Mouse (Mus musculus) kidney, postnatal 36 days (tissue): ENCODE data around the gene Spopl.
A peak's percentile ranks its signal among the peaks of the same experiment; 100 is the strongest.
"Not testable (repeated sequence)": the region's sequence is repeated elsewhere in the genome, so short reads cannot be mapped to it uniquely, and the experiment has no call there.

ENCODE experiments used
- DNase-seq, 2 experiments: peaks; one replicate each; pipeline ENCODE4 v3.0.0; 2021 to 2022; ENCODE audit warnings: mixed read lengths in 2 of 2

Spopl gene

DNA sequence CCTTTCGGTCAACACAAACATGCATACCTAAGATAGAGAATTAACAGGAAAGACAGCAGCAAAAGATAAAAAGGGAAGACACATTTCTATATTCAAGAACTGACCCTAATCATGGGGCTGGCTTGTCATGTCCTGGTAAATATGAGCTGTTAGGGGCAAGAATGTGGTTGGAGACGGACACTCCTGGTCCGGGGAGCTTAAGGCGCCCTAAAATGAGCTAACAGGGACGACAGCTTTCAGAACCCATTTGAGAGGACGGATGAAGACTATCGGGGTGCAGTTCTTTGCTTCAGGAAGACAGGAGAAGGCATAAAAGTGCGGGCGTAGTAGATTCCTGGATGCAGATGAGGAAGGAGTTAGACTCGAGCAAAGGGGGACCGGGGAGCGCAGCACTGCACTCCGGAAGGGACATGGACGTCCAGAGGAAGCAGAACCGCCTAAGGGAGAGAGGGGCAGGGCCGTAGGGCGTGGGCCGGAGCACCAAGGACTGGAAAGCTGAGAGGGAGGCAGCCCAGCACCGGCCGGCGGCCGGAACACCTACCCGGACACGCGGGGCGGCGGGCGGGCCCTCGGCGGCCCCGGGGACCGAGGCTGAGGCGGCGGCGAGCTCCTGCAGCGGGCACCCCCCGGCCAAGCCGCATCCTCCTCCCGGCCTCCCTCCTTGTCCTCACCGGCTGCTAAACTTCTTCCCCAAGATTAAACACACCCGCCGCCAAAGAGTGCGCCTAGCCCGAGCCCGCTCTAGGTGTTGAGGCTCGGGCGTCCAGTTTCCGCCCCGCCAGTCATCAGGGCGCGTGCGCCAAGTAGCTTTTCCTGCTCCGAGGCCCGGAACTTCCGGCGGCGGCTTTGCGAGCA, at the start of gene Spopl:
Spopl (minus strand) TSS at position 805 of the 855 bp plus-strand sequence.
- peak; percentile 90 to 93 for DNase-seq

DNA sequence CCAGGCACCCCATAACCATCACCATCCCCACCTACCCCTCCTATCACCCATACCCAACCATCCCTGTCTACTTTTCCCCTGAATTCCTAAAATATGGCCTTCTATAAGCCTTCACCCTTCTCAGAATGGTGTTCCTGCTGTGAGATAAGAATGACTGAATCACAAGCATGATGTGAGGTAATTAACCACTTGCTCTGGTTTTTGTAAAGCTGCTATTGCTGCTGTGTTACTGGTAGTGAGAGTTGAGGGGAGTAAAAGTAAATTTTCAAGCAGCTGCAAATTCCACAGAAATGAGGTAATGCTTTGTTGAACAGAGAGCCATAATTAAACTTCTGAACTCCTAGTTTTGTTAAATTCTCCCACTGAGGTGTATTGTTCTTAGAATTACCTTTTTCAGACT, 48.2 kb upstream of the Spopl start:
- DNase-seq = no peak

DNA sequence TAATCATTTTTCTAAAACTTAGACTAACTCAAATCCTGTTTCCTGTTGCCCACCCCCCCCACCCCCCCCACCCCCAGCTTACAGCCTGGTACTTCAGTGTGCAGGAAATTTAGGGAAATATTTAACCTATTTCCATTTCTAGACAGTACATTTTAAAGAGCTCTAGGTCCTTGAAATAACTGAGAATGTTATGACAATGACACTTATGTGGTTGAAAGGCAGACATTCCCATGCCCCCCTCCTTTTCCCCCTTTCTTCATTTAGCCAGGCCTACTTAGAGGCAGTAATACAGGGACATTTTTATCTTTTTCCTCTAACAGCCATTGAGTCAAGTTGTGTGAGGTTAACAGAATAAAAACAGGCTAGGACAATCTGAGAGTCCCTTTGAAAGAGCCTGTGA, 46.1 kb upstream of the Spopl start:
- DNase-seq = no peak

DNA sequence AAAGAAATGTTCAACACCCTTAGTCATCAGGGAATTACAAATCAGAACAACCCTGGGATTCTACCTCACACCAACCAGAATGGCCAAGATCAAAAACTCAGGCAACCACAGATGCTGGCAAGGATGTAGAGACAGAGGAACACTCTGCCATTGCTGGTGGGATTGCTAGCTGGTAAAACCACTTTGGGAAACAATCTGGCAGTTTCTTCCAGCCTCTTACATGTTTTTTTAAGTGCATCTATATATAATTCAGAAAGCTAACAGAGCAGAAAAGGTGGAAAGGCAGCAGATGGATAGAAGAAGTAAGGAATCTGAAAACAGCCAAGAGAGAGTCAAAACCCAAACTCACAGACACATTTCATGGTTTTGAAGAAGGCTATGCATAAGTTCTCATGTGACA, 33.5 kb upstream of the Spopl start:
- no peak for DNase-seq

DNA sequence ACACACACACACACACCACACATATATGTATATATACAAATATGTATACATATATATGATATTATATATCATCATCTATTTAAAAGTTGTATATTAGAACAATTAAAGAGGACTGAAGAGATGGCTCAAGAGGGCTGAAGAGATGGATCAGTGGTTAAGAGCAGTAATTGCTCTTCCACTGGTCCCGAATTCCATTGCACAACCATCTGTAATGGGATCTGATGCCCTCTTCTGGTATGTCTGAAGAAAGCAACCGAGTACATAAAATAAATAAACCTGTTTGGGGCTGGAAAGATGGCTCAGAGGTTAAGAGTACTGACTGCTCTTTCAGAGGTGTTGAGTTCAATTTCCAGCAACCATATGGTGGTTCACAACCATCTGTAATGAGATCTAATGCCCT, 16.9 kb upstream of the Spopl start:
- DNase-seq = no peak

DNA sequence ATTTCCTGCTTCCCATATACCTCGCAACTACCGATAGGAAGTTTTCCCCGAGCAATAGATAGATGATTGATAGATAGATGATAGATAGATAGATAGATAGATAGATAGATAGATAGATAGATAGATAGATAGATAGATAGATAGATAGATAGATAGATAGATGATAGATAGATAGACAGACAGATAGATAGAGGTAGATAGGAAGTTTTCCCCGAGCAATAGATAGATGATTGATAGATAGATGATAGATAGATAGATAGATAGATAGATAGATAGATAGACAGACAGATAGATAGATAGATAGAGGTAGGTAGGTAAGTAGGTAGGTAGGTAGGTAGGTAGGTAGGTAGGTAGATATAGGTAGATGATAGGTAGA, 239 bp upstream of the Spopl start:
- not testable (repeated sequence) for DNase-seq

DNA sequence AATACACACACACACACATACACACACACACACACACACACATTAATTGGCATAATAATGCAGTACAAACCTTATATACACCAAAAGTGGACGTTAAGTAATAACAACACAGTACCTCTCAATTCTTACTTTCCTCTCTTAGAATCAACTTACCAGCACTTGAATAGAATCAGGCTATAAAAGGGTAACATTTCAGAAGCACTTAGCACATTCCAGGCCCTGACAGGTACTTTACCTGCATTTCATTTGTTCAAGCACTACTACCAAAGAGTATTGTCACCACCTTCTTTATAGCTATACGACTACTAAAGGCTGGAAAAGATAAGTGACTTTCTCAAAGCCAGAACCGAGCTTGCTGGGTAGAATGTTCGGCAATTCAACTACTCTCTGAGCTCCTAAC, 1.3 kb downstream of the Spopl start:
- DNase-seq = no peak

DNA sequence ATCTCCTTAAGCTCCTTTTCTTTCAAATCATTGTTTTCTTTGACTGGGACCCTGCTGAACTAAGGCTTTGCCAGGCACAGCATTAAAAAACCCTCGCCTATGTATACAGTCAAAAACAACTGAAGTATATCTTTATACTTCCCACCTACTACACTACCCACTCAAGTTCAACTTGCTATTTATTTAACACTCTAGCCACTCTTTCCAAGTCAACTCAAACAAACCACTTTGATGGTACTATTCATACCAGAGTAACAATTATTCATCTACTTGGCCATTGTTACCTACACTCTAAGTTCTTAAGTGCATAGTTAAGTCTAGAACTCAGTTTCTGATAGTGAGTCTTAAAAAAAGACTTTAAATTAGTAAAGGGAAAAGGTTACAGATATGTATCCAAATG, 3.1 kb downstream of the Spopl start:
- DNase-seq = no peak

DNA sequence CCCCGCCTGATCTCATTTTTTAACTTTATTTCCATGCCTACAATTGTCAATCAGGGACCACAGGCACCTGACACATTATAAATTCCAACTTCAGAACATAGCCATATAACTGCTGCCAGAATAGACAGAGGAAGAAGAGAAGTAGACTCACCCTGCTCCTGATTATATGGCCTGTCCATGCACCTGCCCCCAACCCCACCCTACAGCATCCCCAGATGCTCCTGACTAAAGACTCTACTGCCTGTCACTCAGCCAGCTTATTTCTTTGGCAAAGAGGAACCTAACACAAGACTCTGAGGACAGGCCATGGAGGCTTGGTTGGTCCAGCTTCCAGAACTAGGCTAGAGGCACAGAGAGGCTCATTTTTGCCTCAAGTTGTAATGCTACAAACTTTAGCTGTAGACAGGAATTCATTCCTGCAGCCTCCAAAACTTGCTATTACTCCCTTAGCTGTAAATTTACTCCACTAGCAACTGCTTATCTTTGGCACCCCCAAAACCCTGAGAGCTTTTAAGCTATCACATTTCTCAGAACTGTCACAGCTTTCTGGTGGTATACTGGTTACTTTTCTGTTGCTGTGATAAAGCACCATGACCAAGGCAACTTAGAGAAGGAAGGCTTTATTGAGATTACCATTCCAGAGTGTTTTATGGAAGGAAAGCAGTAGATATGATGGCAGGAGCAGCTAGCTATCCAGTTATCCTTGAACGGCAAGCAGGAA, 6.7 kb downstream of the Spopl start:
- no peak for DNase-seq

DNA sequence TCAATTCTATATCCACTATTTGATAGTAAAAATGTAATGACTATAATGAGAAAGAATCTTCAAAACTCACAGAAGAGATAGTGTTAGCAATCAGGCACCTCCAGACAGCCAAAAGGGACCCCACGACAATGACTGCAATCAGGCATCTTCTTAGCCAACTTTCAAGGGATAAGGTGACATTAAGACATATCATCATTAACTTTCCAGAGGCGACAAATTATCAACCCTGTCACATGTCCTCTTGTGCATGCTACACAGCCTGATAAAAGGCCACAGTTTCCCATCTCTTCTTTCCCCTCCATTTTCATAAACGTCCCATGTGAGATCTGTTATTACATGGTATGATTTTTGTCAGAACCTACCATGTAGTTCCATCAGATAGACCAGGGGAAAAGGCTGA, 9.0 kb downstream of the Spopl start:
- no peak for DNase-seq

DNA sequence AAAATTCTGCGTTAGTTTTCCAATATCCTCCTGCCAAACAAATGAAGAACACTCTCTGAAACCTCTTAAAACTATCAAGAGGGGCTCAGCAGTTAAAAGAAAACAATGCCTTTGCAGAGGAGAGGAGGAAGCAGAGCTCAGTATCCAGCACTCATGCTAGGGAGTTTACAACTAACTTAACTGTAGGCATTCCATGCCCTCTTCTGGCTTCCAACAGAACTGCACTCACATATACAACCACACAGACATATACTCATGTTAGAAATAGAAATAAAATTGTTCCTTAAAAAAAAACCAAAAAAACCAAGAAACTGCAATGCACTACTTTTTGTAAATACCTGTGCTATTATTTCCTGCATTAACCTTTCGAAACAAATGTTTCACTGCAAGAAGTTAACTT, 12.7 kb downstream of the Spopl start:
- DNase-seq = no peak

DNA sequence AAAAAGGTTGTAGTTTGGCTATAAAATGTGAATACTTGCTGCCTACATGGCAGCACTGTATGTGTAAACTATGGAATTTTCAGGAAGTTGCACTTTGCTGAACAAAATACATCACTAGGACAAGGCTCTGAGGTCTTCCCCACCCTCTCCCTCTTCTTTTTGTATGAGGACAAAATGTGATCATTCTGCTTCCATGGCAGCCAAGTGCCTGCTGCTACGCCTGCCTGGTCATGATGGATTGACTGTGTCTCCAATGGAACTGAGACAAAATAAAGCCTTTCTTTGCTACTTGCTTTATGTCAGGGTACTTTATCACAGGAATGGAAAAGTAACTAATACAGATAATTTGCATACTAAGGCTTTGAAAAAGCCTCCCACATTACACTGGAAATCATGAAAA, 20.7 kb downstream of the Spopl start:
- DNase-seq = no peak

DNA sequence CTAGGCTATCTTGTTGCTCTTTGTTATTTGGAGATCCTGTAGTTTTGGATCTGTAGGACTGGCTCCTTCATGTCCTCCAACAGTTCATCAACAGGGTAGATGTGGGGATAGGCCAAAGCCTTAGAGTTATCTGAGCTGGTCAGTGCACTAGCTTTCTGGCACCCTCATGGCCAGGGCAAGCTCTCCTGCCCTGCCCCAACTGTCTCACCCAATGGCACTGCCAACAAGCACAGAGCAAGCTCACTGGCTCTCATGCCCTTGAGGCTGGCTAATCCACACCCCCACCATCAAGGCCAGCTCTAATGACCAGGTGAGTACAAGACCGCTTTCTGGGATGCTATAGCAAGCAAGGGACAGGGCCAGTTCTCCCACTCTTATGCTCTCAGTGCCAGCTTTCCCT, 24.7 kb downstream of the Spopl start:
- DNase-seq = no peak

DNA sequence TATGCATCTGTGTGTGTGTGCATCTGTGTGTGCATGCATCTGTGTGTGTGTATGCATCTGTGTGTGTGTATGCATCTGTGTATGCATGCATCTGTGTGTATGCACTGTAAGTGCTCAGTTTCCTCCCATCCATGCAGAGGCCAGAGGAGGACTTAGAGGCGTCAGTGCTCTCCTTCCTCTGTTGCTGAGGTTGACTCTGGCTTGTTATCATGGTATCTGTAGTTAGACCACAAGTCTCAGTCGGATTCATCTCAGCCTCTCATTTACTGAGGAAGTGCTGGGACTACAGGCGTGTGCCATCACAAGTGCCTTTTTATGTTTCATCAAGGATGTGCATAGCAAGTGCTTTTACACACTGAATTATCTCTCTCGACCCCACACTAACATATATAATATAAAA, 31.9 kb downstream of the Spopl start:
- DNase-seq = no peak

DNA sequence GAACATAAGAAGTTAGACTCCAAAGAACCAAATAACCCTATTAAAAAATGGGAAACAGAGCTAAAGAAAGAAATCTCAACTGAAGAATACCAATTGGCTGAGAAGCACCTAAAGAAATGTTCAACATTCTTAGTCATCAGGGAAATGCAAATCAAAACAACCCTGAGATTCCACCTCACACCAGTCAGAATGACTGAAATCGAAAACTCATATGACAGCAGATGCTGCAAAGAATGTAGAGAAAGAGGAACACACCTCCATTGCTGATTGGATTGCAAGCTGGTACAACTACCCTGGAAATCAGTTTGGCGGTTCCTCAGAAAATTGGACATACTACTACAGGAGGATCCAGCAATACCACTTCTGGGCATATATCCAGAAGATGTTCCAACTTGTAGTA, 44.2 kb downstream of the Spopl start:
- not testable (repeated sequence) for DNase-seq

DNA sequence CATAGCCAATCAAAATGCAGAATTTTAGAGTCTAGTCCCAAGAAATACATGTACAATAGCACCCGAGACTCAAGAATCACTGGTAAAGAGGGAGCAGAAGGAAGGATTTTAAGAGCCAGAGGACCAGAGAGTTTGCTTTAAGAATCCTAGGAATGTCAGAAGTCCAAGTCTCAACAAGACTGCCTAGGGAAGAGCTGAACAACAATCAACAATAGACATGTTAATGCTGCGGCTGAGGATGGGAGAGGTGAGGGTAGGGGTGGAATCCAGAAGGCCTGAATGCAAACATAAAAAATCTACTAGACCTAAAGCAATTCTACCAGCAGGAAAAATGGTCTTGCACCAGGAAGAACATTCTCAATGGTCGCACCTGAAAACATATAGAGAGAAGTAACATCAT, 66.8 kb downstream of the Spopl start:
- DNase-seq = no peak

DNA sequence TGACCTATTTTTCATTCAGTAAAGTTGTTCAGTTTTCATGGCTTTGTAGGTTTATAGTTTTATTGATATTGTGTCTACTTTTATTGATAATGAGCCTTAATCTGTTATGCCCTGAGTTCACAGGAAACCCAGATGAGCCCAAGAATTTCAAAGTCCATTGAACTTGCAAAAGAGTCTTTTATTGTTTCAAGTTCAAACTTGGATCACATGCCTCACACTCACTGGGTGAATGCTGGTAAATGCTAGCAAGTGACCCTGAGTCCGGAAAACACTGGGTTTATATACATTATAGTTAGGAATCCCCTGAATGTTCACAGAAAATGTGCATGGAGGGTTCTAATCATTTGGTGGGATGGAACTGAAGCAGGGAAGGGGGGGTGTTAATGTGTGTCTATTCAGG, 90.2 kb downstream of the Spopl start:
- DNase-seq = no peak

DNA sequence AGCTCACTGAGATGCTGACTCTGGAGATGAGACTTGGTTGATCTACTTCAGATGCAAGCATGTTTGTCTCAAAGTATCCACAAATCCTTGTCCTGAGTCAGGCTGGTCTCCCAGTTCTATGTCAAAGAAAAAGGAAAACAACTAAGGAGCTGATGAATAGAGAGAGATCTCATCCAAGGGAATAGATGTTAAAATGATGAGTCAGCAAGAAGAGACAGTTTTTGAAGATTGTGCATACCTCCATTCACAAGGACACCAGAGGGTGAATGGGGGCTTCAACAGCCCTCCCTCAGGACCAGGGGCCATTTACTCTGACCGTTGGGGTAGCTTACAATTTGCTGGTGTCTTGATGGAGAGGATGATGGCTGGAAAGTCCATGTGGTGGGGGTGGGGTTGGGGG, 104.4 kb downstream of the Spopl start:
- DNase-seq = no peak

DNA sequence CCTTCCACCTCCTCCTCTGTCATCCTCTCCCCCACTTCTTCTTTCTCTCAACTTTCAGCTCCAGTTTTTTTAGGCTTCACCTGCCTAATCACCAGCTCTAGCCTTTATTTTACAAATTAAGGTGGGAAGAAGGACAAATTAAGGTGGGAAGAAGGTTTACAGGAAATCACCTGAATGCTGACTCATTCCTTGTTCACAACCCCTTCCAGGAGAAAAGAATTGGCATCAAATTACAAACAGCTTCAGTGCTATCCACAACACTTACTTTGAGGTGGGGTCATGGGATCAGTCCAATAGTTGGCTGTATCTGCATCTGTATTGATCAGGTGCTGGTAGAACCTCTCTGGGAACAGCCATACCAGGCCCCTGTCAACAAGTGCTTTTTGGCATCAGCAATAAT, 114.5 kb downstream of the Spopl start:
- DNase-seq = no peak
